Mouse (Mus musculus): ENCODE measurements at regions not wholly inside any gene's neighbourhood (a gene's known extent, or its start where the extent isn't known, plus 50 kb on each side); places are given as distances from the start of the nearest gene placed in this dataset.

- peak; percentile 80 for DNase-seq (ENCODE audit: low read depth, low spot score)
Observed at GRCm38 (mm10) chr7:72590351-72591115, 284.1 kb upstream of the Mctp2 start.

GRCm38 (mm10) chr7:72592110-72592509 lies 285.7 kb upstream of the Mctp2 start:
- DNase-seq (ENCODE audit: low read depth, low spot score): peak; percentile 92

- peak; percentile 88 for DNase-seq (ENCODE audit: low read depth, low spot score)
Observed at GRCm38 (mm10) chr7:72592649-72593048, 286.2 kb upstream of the Mctp2 start.

- peak; percentile 31 for DNase-seq (ENCODE audit: low read depth, low spot score)
Observed at GRCm38 (mm10) chr7:72593259-72593658, 286.9 kb upstream of the Mctp2 start.

GRCm38 (mm10) chr7:72594741-72595140 lies 288.3 kb upstream of the Mctp2 start:
- DNase-seq (ENCODE audit: low read depth, low spot score): no peak

- peak; percentile 59 for DNase-seq (ENCODE audit: low read depth, low spot score)
Observed at GRCm38 (mm10) chr7:72596985-72597384, 290.6 kb upstream of the Mctp2 start.

- no peak for DNase-seq (ENCODE audit: low read depth, low spot score)
Observed at GRCm38 (mm10) chr7:72601933-72602332, 295.5 kb upstream of the Mctp2 start.

- no peak for DNase-seq (ENCODE audit: low read depth, low spot score)
Observed at GRCm38 (mm10) chr7:72609791-72610190, 303.4 kb upstream of the Mctp2 start.

- no peak for DNase-seq (ENCODE audit: low read depth, low spot score)
Observed at GRCm38 (mm10) chr7:72615232-72615631, 308.8 kb upstream of the Mctp2 start.

- peak; percentile 9 for DNase-seq (ENCODE audit: low read depth, low spot score)
Observed at GRCm38 (mm10) chr7:72627369-72627768, 321.0 kb upstream of the Mctp2 start.

GRCm38 (mm10) chr7:72639566-72639965 lies 333.2 kb upstream of the Mctp2 start:
- DNase-seq (ENCODE audit: low read depth, low spot score): no peak

- no peak for DNase-seq (ENCODE audit: low read depth, low spot score)
Observed at GRCm38 (mm10) chr7:72675018-72675417, 368.6 kb upstream of the Mctp2 start.

- no peak for DNase-seq (ENCODE audit: low read depth, low spot score)
Observed at GRCm38 (mm10) chr7:72685803-72686202, 379.4 kb upstream of the Mctp2 start.

GRCm38 (mm10) chr7:72687356-72687755 lies 380.9 kb upstream of the Mctp2 start:
- DNase-seq (ENCODE audit: low read depth, low spot score): no peak

- DNase-seq (ENCODE audit: low read depth, low spot score): peak; percentile 86
Observed at GRCm38 (mm10) chr7:72691396-72691795, 385.0 kb upstream of the Mctp2 start.

- peak; percentile 55 for DNase-seq (ENCODE audit: low read depth, low spot score)
Observed at GRCm38 (mm10) chr7:72691859-72692258, 385.5 kb upstream of the Mctp2 start.

- no peak for DNase-seq (ENCODE audit: low read depth, low spot score)
Observed at GRCm38 (mm10) chr7:72696736-72697135, 390.3 kb upstream of the Mctp2 start.

GRCm38 (mm10) chr7:72703652-72704341 lies 397.4 kb upstream of the Mctp2 start:
- peak; percentile 54 for DNase-seq (ENCODE audit: low read depth, low spot score)

GRCm38 (mm10) chr7:72711193-72712131 lies 405.1 kb upstream of the Mctp2 start:
- DNase-seq (ENCODE audit: low read depth, low spot score): peak; percentile 1

GRCm38 (mm10) chr7:72715401-72715800 lies 409.0 kb upstream of the Mctp2 start:
- DNase-seq (ENCODE audit: low read depth, low spot score): no peak

GRCm38 (mm10) chr7:72716051-72716450 lies 409.6 kb upstream of the Mctp2 start:
- DNase-seq (ENCODE audit: low read depth, low spot score): no peak

Measured in brain, adult 2 months (tissue).